Mouse (Mus musculus): ENCODE measurements around the gene Diablo. TPM values are rescaled to one million over a fixed set of nuclear protein-coding genes. Genes with fewer than 3 reads are reported as not detected.
"Not testable (repeated sequence)": the region's sequence is repeated elsewhere in the genome, so short reads cannot be mapped to it uniquely, and the experiment has no call there.

The Diablo gene
- polyA plus RNA-seq, 1 experiment = not detected

GRCm38 (mm10) chr5:123528641-123529040, 4.7 kb upstream of the Diablo start:
- TF ChIP-seq POLR2A (IDR thresholded peaks at IDR 0.05; ENCODE audit: insufficient read depth, low read depth, low read length) (no peak), CTCF (IDR thresholded peaks at IDR 0.05; ENCODE audit: insufficient read depth, low read depth, low read length) (no peak)
- Histone ChIP-seq H3K27ac (ENCODE audit: insufficient read depth, low read depth, low read length) (no peak overlapping the region), H3K4me1 (ENCODE audit: control insufficient read depth, insufficient read depth, low read length) (peaks cover 6% of the 10 kb centered on the region), H3K4me3 (ENCODE audit: insufficient read depth, low read depth, low read length) (no peak overlapping the region)
- WGBS = 70% methylated on average over 7 of the region's 7 CpGs

- TF ChIP-seq POLR2A (IDR thresholded peaks at IDR 0.05; ENCODE audit: insufficient read depth, low read depth, low read length) (no peak), CTCF (IDR thresholded peaks at IDR 0.05; ENCODE audit: insufficient read depth, low read depth, low read length) (no peak)
- Histone ChIP-seq H3K27ac (ENCODE audit: insufficient read depth, low read depth, low read length) (no peak overlapping the region), H3K4me1 (ENCODE audit: control insufficient read depth, insufficient read depth, low read length) (peaks cover 8% of the 10 kb centered on the region), H3K4me3 (ENCODE audit: insufficient read depth, low read depth, low read length) (no peak overlapping the region)
- 91% methylated on average over 9 of the region's 9 CpGs for WGBS
Measured at GRCm38 (mm10) chr5:123525916-123526495, 2.0 kb upstream of the Diablo start.

GRCm38 (mm10) chr5:123525281-123525680, 1.3 kb upstream of the Diablo start, which contains the start of gene Gm49027:
TSS of gene Gm49027 (minus strand) at chr5:123525488.
- Histone ChIP-seq H3K27ac (ENCODE audit: insufficient read depth, low read depth, low read length) (no peak within 1 kb of the TSS), H3K4me3 (ENCODE audit: insufficient read depth, low read depth, low read length) (peak within 1 kb of the TSS; percentile 90), H3K4me1 (ENCODE audit: control insufficient read depth, insufficient read depth, low read length) (peaks cover 8% of the 10 kb centered on the region)
- WGBS = 86% methylated on average over 7 of the region's 7 CpGs
- TF ChIP-seq CTCF (IDR thresholded peaks at IDR 0.05; ENCODE audit: insufficient read depth, low read depth, low read length) (no peak), POLR2A (IDR thresholded peaks at IDR 0.05; ENCODE audit: insufficient read depth, low read depth, low read length) (no peak)

GRCm38 (mm10) chr5:123524393-123524750, 396 bp upstream of the Diablo start:
- H3K4me1 ChIP-seq (ENCODE audit: control insufficient read depth, insufficient read depth, low read length) = peaks cover 8% of the 10 kb centered on the region
- WGBS = 2% methylated on average over 26 of the region's 27 CpGs
- TF ChIP-seq CTCF (IDR thresholded peaks at IDR 0.05; ENCODE audit: insufficient read depth, low read depth, low read length) = no peak
- TF ChIP-seq POLR2A (IDR thresholded peaks at IDR 0.05; ENCODE audit: insufficient read depth, low read depth, low read length) = no peak
- no peak overlapping the region for H3K27ac ChIP-seq (ENCODE audit: insufficient read depth, low read depth, low read length)
- H3K4me3 ChIP-seq (ENCODE audit: insufficient read depth, low read depth, low read length) = peak overlapping the region; percentile 90

- no peak overlapping the region for H3K4me3 ChIP-seq (ENCODE audit: insufficient read depth, low read depth, low read length)
- no peak overlapping the region for H3K27ac ChIP-seq (ENCODE audit: insufficient read depth, low read depth, low read length)
- TF ChIP-seq CTCF (IDR thresholded peaks at IDR 0.05; ENCODE audit: insufficient read depth, low read depth, low read length) (no peak), POLR2A (IDR thresholded peaks at IDR 0.05; ENCODE audit: insufficient read depth, low read depth, low read length) (no peak)
- 89% methylated on average over 1 of the region's 1 CpGs for WGBS
- peaks cover 8% of the 10 kb centered on the region for H3K4me1 ChIP-seq (ENCODE audit: control insufficient read depth, insufficient read depth, low read length)
Measured at GRCm38 (mm10) chr5:123522166-123522565, 1.8 kb downstream of the Diablo start.

- TF ChIP-seq CTCF (IDR thresholded peaks at IDR 0.05; ENCODE audit: insufficient read depth, low read depth, low read length) (no peak), POLR2A (IDR thresholded peaks at IDR 0.05; ENCODE audit: insufficient read depth, low read depth, low read length) (no peak)
- 79% methylated on average over 1 of the region's 1 CpGs for WGBS
- Histone ChIP-seq H3K27ac (ENCODE audit: insufficient read depth, low read depth, low read length) (no peak overlapping the region), H3K4me3 (ENCODE audit: insufficient read depth, low read depth, low read length) (no peak overlapping the region), H3K4me1 (ENCODE audit: control insufficient read depth, insufficient read depth, low read length) (peaks cover 8% of the 10 kb centered on the region)
Measured at GRCm38 (mm10) chr5:123521621-123522020, 2.4 kb downstream of the Diablo start.

GRCm38 (mm10) chr5:123520666-123521065, 3.3 kb downstream of the Diablo start:
- no peak for TF ChIP-seq POLR2A (IDR thresholded peaks at IDR 0.05; ENCODE audit: insufficient read depth, low read depth, low read length)
- TF ChIP-seq CTCF (IDR thresholded peaks at IDR 0.05; ENCODE audit: insufficient read depth, low read depth, low read length) = no peak
- 84% methylated on average over 9 of the region's 9 CpGs for WGBS
- peaks cover 8% of the 10 kb centered on the region for H3K4me1 ChIP-seq (ENCODE audit: control insufficient read depth, insufficient read depth, low read length)
- no peak overlapping the region for H3K27ac ChIP-seq (ENCODE audit: insufficient read depth, low read depth, low read length)
- H3K4me3 ChIP-seq (ENCODE audit: insufficient read depth, low read depth, low read length) = no peak overlapping the region

GRCm38 (mm10) chr5:123514871-123515270, 9.1 kb downstream of the Diablo start:
- Histone ChIP-seq H3K4me1 (ENCODE audit: control insufficient read depth, insufficient read depth, low read length) (no peaks in the 10 kb centered on the region), H3K27ac (ENCODE audit: insufficient read depth, low read depth, low read length) (no peak overlapping the region), H3K4me3 (ENCODE audit: insufficient read depth, low read depth, low read length) (no peak overlapping the region)
- 86% methylated on average over 5 of the region's 5 CpGs for WGBS
- TF ChIP-seq CTCF (IDR thresholded peaks at IDR 0.05; ENCODE audit: insufficient read depth, low read depth, low read length) = no peak
- TF ChIP-seq POLR2A (IDR thresholded peaks at IDR 0.05; ENCODE audit: insufficient read depth, low read depth, low read length) = no peak

- TF ChIP-seq CTCF (IDR thresholded peaks at IDR 0.05; ENCODE audit: insufficient read depth, low read depth, low read length) = no peak
- no peak for TF ChIP-seq POLR2A (IDR thresholded peaks at IDR 0.05; ENCODE audit: insufficient read depth, low read depth, low read length)
- Histone ChIP-seq H3K27ac (ENCODE audit: insufficient read depth, low read depth, low read length) (no peak overlapping the region), H3K4me1 (ENCODE audit: control insufficient read depth, insufficient read depth, low read length) (peaks cover 9% of the 10 kb centered on the region), H3K4me3 (ENCODE audit: insufficient read depth, low read depth, low read length) (no peak overlapping the region)
- WGBS = 80% methylated on average over 3 of the region's 3 CpGs
Measured at GRCm38 (mm10) chr5:123512102-123512501, 11.9 kb downstream of the Diablo start.

GRCm38 (mm10) chr5:123511426-123511825, 12.6 kb downstream of the Diablo start:
- not testable (repeated sequence) for H3K4me1 ChIP-seq (ENCODE audit: control insufficient read depth, insufficient read depth, low read length); H3K27ac ChIP-seq (ENCODE audit: insufficient read depth, low read depth, low read length); H3K4me3 ChIP-seq (ENCODE audit: insufficient read depth, low read depth, low read length)
- WGBS = 49% methylated on average over 3 of the region's 3 CpGs
